Mouse (Mus musculus): ENCODE measurements around the gene Cpn2. TPM values are rescaled to one million over a fixed set of nuclear protein-coding genes. Genes with fewer than 3 reads are reported as not detected.
A peak's percentile ranks its signal among the peaks of the same experiment; 100 is the strongest.

The Cpn2 gene
- total and polyA plus RNA-seq, 2 experiments from 2014 or later, result under 0.01 TPM; not detected in 1

- 0 out of 2 replicates have a peak, but pooled peaks cover 7% of the 10 kb centered on the region for H3K4me1 ChIP-seq (ENCODE audit: insufficient read depth, low read length)
- 11% methylated on average over 29 of the region's 29 CpGs for WGBS
- H3K9me3 ChIP-seq (ENCODE audit: low read length), result no peaks in the 10 kb centered on the region
- DNase-seq (ENCODE audit: low spot score), result peak; percentile 12
- H3K27me3 ChIP-seq (ENCODE audit: insufficient read depth, low read length), result peaks cover 22% of the 10 kb centered on the region; the same call in 1 of the 2 replicates
- ATAC-seq, result no peak; the same call in none of the 2 replicates
- peak overlapping the region; percentile 59 for H3K9ac ChIP-seq (replicated peaks; ENCODE audit: low read length)
- no peak for TF ChIP-seq CTCF (IDR thresholded peaks at IDR 0.05; ENCODE audit: low read depth)
- no peak overlapping the region for H3K27ac ChIP-seq
- H3K36me3 ChIP-seq (ENCODE audit: insufficient read depth, low read length), result no peaks in the 10 kb centered on the region
- peak overlapping the region; percentile 56 for H3K4me3 ChIP-seq (ENCODE audit: low read length)
- H3K4me2 ChIP-seq (ENCODE audit: low read depth, low read length), result peak overlapping the region; percentile 93
Observed at GRCm38 (mm10) chr16:30307961-30308615, 40.8 kb upstream of the Cpn2 start.

- 52% methylated on average over 12 of the region's 12 CpGs for WGBS
- Histone ChIP-seq H3K4me1 (ENCODE audit: insufficient read depth, low read length) (0 out of 2 replicates have a peak, but pooled peaks cover 7% of the 10 kb centered on the region), H3K4me2 (ENCODE audit: low read depth, low read length) (no peak overlapping the region), H3K36me3 (ENCODE audit: insufficient read depth, low read length) (no peaks in the 10 kb centered on the region), H3K4me3 (ENCODE audit: low read length) (no peak overlapping the region), H3K27ac (no peak overlapping the region), H3K9me3 (ENCODE audit: low read length) (no peaks in the 10 kb centered on the region), H3K9ac (replicated peaks; ENCODE audit: low read length) (no peak overlapping the region), H3K27me3 (ENCODE audit: insufficient read depth, low read length) (peaks cover 22% of the 10 kb centered on the region; the same call in 1 of the 2 replicates)
- DNase-seq (ENCODE audit: low spot score) (no peak), ATAC-seq (no peak)
- TF ChIP-seq CTCF (IDR thresholded peaks at IDR 0.05; ENCODE audit: low read depth), result no peak
Observed at GRCm38 (mm10) chr16:30307306-30307705, 40.0 kb upstream of the Cpn2 start.

GRCm38 (mm10) chr16:30306102-30306501, 38.8 kb upstream of the Cpn2 start:
- Histone ChIP-seq H3K4me1 (ENCODE audit: insufficient read depth, low read length) (0 out of 2 replicates have a peak, but pooled peaks cover 7% of the 10 kb centered on the region), H3K4me3 (ENCODE audit: low read length) (no peak overlapping the region), H3K9me3 (ENCODE audit: low read length) (no peaks in the 10 kb centered on the region), H3K4me2 (ENCODE audit: low read depth, low read length) (no peak overlapping the region), H3K27me3 (ENCODE audit: insufficient read depth, low read length) (peaks cover 13% of the 10 kb centered on the region; the same call in 1 of the 2 replicates), H3K36me3 (ENCODE audit: insufficient read depth, low read length) (no peaks in the 10 kb centered on the region), H3K9ac (replicated peaks; ENCODE audit: low read length) (no peak overlapping the region), H3K27ac (no peak overlapping the region)
- no peak for TF ChIP-seq CTCF (IDR thresholded peaks at IDR 0.05; ENCODE audit: low read depth)
- ATAC-seq (no peak), DNase-seq (ENCODE audit: low spot score) (no peak)
- 90% methylated on average over 4 of the region's 4 CpGs for WGBS

- DNase-seq (ENCODE audit: low spot score), result no peak
- no peak overlapping the region for H3K4me2 ChIP-seq (ENCODE audit: low read depth, low read length)
- H3K9ac ChIP-seq (replicated peaks; ENCODE audit: low read length), result no peak overlapping the region
- no peaks in the 10 kb centered on the region for H3K36me3 ChIP-seq (ENCODE audit: insufficient read depth, low read length)
- H3K27me3 ChIP-seq (ENCODE audit: insufficient read depth, low read length), result peaks cover 3% of the 10 kb centered on the region; the same call in 1 of the 2 replicates
- 0 out of 2 replicates have a peak, but pooled peaks cover 7% of the 10 kb centered on the region for H3K4me1 ChIP-seq (ENCODE audit: insufficient read depth, low read length)
- 69% methylated on average over 5 of the region's 5 CpGs for WGBS
- no peak overlapping the region for H3K4me3 ChIP-seq (ENCODE audit: low read length)
- no peak overlapping the region for H3K27ac ChIP-seq
- no peaks in the 10 kb centered on the region for H3K9me3 ChIP-seq (ENCODE audit: low read length)
- ATAC-seq, result no peak
- no peak for TF ChIP-seq CTCF (IDR thresholded peaks at IDR 0.05; ENCODE audit: low read depth)
Observed at GRCm38 (mm10) chr16:30304236-30304635, 36.9 kb upstream of the Cpn2 start.

- 84% methylated on average over 2 of the region's 2 CpGs for WGBS
- H3K9ac ChIP-seq (replicated peaks; ENCODE audit: low read length), result no peak overlapping the region
- H3K4me3 ChIP-seq (ENCODE audit: low read length), result no peak overlapping the region
- no peaks in the 10 kb centered on the region for H3K9me3 ChIP-seq (ENCODE audit: low read length)
- H3K27ac ChIP-seq, result no peak overlapping the region
- no peaks in the 10 kb centered on the region for H3K36me3 ChIP-seq (ENCODE audit: insufficient read depth, low read length)
- H3K4me1 ChIP-seq (ENCODE audit: insufficient read depth, low read length), result 0 out of 2 replicates have a peak, but pooled peaks cover 6% of the 10 kb centered on the region
- TF ChIP-seq CTCF (IDR thresholded peaks at IDR 0.05; ENCODE audit: low read depth), result no peak
- no peak overlapping the region for H3K4me2 ChIP-seq (ENCODE audit: low read depth, low read length)
- H3K27me3 ChIP-seq (ENCODE audit: insufficient read depth, low read length), result peaks cover 3% of the 10 kb centered on the region; the same call in 1 of the 2 replicates
- ATAC-seq, result no peak
- DNase-seq (ENCODE audit: low spot score), result no peak
Observed at GRCm38 (mm10) chr16:30303411-30303810, 36.1 kb upstream of the Cpn2 start.

- Histone ChIP-seq H3K4me3 (ENCODE audit: low read length) (no peak overlapping the region), H3K9me3 (ENCODE audit: low read length) (no peaks in the 10 kb centered on the region), H3K27ac (no peak overlapping the region), H3K4me2 (ENCODE audit: low read depth, low read length) (no peak overlapping the region), H3K4me1 (ENCODE audit: insufficient read depth, low read length) (no peaks in the 10 kb centered on the region), H3K27me3 (ENCODE audit: insufficient read depth, low read length) (peaks cover under 1% of the 10 kb centered on the region; the same call in 1 of the 2 replicates), H3K36me3 (ENCODE audit: insufficient read depth, low read length) (no peaks in the 10 kb centered on the region), H3K9ac (replicated peaks; ENCODE audit: low read length) (no peak overlapping the region)
- no peak for TF ChIP-seq CTCF (IDR thresholded peaks at IDR 0.05; ENCODE audit: low read depth)
- DNase-seq (ENCODE audit: low spot score) (no peak), ATAC-seq (no peak)
- WGBS, result 84% methylated on average over 6 of the region's 6 CpGs
Observed at GRCm38 (mm10) chr16:30302686-30303085, 35.4 kb upstream of the Cpn2 start.

GRCm38 (mm10) chr16:30299711-30300277, 32.5 kb upstream of the Cpn2 start:
- Histone ChIP-seq H3K4me2 (ENCODE audit: low read depth, low read length) (no peak overlapping the region), H3K27ac (no peak overlapping the region), H3K27me3 (ENCODE audit: insufficient read depth, low read length) (no peaks in the 10 kb centered on the region), H3K36me3 (ENCODE audit: insufficient read depth, low read length) (no peaks in the 10 kb centered on the region), H3K9me3 (ENCODE audit: low read length) (no peaks in the 10 kb centered on the region), H3K9ac (replicated peaks; ENCODE audit: low read length) (no peak overlapping the region), H3K4me1 (ENCODE audit: insufficient read depth, low read length) (no peaks in the 10 kb centered on the region), H3K4me3 (ENCODE audit: low read length) (no peak overlapping the region)
- TF ChIP-seq CTCF (IDR thresholded peaks at IDR 0.05; ENCODE audit: low read depth), result no peak
- ATAC-seq (no peak), DNase-seq (ENCODE audit: low spot score) (no peak)
- 75% methylated on average over 10 of the region's 10 CpGs for WGBS
